Mouse (Mus musculus) limb, embryonic 14.5 days (tissue): ENCODE measurements around the gene Pik3cg. TPM values are rescaled to one million over a fixed set of nuclear protein-coding genes. Genes with fewer than 3 reads are reported as not detected.

Experiments used
- ATAC-seq: fragments of 200-750 bp; cut with Nextera tagmentation; 2 replicates; pipeline ENCODE4 v1.8.0; 2017; ENCODE audit warnings: low read depth, moderate number of reproducible peaks, moderate TSS enrichment; ENCODE audit not compliant: low FRiP score
- DNase-seq: peaks from one replicate; pipeline ENCODE4 v3.0.0-alpha.2; 2015; ENCODE audit warnings: low spot score
- H3K27ac ChIP-seq: fragments of 300-500 bp; sonication (generic); replicated peaks from 2 replicates; pipeline ENCODE4 v1.5.1; 2014; ENCODE audit warnings: low read depth, mild to moderate bottlenecking, low read length, moderate library complexity, mixed read lengths
- H3K27me3 ChIP-seq: fragments of 300-500 bp; sonication (generic); 2 replicates; pipeline ENCODE4 v1.6.1; 2014; ENCODE audit warnings: low read length, mixed read lengths; ENCODE audit not compliant: control insufficient read depth, insufficient read depth
- H3K36me3 ChIP-seq: fragments of 300-500 bp; sonication (generic); 2 replicates; pipeline ENCODE4 v1.6.1; 2014; ENCODE audit warnings: mild to moderate bottlenecking, low read length, moderate library complexity, mixed read lengths; ENCODE audit not compliant: control insufficient read depth, insufficient read depth
- H3K4me1 ChIP-seq: fragments of 300-500 bp; sonication (generic); 2 replicates; pipeline ENCODE4 v1.6.1; 2014; ENCODE audit warnings: antibody characterized with exemption, low read length, mixed read lengths; ENCODE audit not compliant: control insufficient read depth, insufficient read depth
- H3K4me2 ChIP-seq: fragments of 300-500 bp; sonication (generic); replicated peaks from 2 replicates; pipeline ENCODE4 v1.6.1; 2014; ENCODE audit warnings: low read depth, mild to moderate bottlenecking, low read length, moderate library complexity; ENCODE audit not compliant: severe bottlenecking
- H3K4me3 ChIP-seq: fragments of 300-500 bp; sonication (generic); replicated peaks from 2 replicates; pipeline ENCODE4 v1.5.1; 2014; ENCODE audit warnings: low read length
- H3K9ac ChIP-seq: fragments of 300-500 bp; sonication (generic); 2 replicates; pipeline ENCODE4 v1.6.1; 2014; ENCODE audit warnings: mild to moderate bottlenecking, low read depth, low read length, moderate library complexity; ENCODE audit not compliant: severe bottlenecking
- H3K9me3 ChIP-seq: fragments of 300-500 bp; sonication (generic); 2 replicates; pipeline ENCODE4 v1.6.1; 2016; ENCODE audit warnings: low read length; ENCODE audit not compliant: control insufficient read depth
- POLR2A ChIP-seq: fragments of 200-500 bp; IDR thresholded peaks from 2 replicates; pipeline ENCODE4 v1.8.0; 2012; ENCODE audit warnings: inconsistent platforms, mild to moderate bottlenecking, moderate library complexity, borderline replicate concordance; ENCODE audit not compliant: insufficient read depth, insufficient read length; ENCODE audit errors: extremely low read depth
- WGBS: fragments of 180-500 bp; shearing (Covaris S2); extraction: QIAGEN DNeasy Blood & Tissue Kit; methylation state at CpG from one replicate; pipeline ENCODE4 v1.1.7; 2014; 5-methylcytosine and 5-hydroxymethylcytosine counted together
- polyA plus RNA-seq, 2 experiments: library from polyadenylated mRNA; depleted of rRNA in 1 of 2; stranded (reverse) in 1 of 2; unstranded in 1 of 2; fragments of >200 nt; fragmentation: Nextera tagmentation in 1 of 2; extraction: Ambion mirVana in 1 of 2; gene quantifications; 2 replicates each; pipeline versions ENCODE4 v1.2.1 to v1.2.3; 2012 to 2014

Gene Pik3cg
- polyA plus RNA-seq, 2 experiments, result 2.8 to 4.7 TPM

DNA sequence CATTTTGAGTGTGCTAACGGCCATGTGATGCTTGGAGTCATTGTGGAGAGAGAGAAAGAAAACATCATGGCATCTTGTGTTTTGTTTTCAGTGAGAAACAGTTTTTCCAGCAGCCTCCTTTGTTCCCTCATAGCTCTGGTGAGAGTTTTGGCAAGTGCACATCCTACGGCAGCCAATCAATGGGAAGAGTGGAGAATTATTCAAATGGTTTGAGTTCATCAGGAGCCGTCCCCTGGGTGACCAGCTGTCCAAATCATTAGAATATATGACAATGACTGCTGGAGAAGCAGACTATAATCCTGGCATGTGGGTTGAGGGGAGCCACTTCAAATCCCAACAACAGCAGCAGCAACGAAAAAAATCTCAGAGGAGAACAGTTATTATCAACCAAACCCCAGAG lies 2.8 kb upstream of the Pik3cg start:
- H3K9me3 ChIP-seq, result no peaks in the 10 kb centered on the region
- TF ChIP-seq POLR2A, result no peak
- no peak for DNase-seq
- no peak overlapping the region for H3K4me2 ChIP-seq
- H3K27me3 ChIP-seq, result no peaks in the 10 kb centered on the region
- no peaks in the 10 kb centered on the region for H3K4me1 ChIP-seq
- WGBS, result 83% methylated on average over 4 of the region's 4 CpGs
- H3K36me3 ChIP-seq, result no peaks in the 10 kb centered on the region
- no peak overlapping the region for H3K4me3 ChIP-seq
- H3K9ac ChIP-seq, result no peak overlapping the region
- no peak for ATAC-seq
- H3K27ac ChIP-seq, result no peak overlapping the region

DNA sequence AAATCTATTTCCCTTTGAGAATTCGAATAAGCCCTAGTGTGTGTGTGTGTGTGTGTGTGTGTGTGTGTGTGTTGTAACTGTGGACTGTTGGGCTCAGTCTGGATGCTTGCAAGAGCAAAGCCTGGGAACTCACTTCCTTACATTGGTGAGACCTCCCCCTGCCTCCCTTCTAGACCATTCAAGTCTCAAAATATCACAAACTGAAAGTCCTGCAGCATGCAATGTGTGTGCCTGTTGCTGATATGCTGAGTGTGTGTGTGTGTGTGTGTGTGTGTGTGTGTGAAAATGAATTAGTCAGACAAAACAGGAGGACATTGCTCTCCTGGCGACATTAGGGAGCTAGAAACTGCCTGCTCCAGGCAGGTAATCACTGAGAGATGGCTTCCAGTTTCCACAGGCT lies 492 bp upstream of the Pik3cg start:
- ATAC-seq (no peak), DNase-seq (no peak)
- no peak overlapping the region for H3K27ac ChIP-seq
- no peak overlapping the region for H3K4me2 ChIP-seq
- no peak overlapping the region for H3K9ac ChIP-seq
- TF ChIP-seq POLR2A, result no peak
- 73% methylated on average over 2 of the region's 2 CpGs for WGBS
- no peaks in the 10 kb centered on the region for H3K27me3 ChIP-seq
- H3K4me1 ChIP-seq, result no peaks in the 10 kb centered on the region
- no peak overlapping the region for H3K4me3 ChIP-seq
- H3K9me3 ChIP-seq, result no peaks in the 10 kb centered on the region
- no peaks in the 10 kb centered on the region for H3K36me3 ChIP-seq

DNA sequence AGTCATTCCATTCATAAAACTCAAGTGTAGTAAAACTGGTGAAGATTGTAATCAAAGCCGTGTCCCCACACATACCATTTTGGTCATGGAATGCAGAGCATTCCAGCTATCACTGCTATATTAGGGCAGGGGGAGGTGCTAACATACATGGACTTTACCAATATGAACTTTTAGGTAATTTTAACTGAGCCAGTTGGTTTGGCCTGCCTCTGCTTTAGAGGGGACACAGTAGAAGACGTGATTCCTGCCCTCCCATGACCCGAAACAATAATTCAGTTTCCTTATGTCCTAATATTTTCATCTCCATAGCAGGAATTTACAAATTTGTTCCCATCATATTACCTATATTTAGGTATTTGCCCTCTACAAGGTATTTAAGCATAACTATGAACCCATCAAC lies 1.3 kb downstream of the Pik3cg start:
- Histone ChIP-seq H3K9me3 (no peaks in the 10 kb centered on the region), H3K27ac (no peak overlapping the region), H3K4me3 (no peak overlapping the region), H3K36me3 (no peaks in the 10 kb centered on the region), H3K4me2 (no peak overlapping the region), H3K27me3 (no peaks in the 10 kb centered on the region), H3K4me1 (no peaks in the 10 kb centered on the region), H3K9ac (no peak overlapping the region)
- DNase-seq, result no peak
- 68% methylated on average over 3 of the region's 3 CpGs for WGBS
- no peak for ATAC-seq
- TF ChIP-seq POLR2A, result no peak

DNA sequence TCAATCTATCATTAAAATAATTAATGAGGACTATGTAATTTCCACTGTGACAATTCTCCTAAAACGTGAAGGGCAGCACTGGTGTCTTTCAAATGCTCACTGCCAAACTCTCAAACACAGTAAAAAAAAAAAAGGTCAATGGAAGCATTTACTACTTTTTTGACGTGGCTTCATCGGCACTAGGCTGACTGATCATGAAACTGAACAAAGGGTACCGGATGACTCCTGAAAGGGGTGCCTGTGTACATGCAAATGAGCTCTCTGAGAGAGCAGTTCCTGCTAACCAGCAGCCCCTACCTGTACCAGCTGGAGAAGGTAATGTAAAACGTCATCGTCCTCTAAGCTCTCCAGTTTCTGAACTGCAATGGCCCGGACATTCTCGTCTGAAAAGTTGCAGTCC lies 4.8 kb downstream of the Pik3cg start:
- DNase-seq, result no peak
- no peak overlapping the region for H3K4me3 ChIP-seq
- H3K27me3 ChIP-seq, result no peaks in the 10 kb centered on the region
- ATAC-seq, result no peak
- H3K9ac ChIP-seq, result no peak overlapping the region
- WGBS, result 53% methylated on average over 8 of the region's 8 CpGs
- no peak overlapping the region for H3K27ac ChIP-seq
- H3K9me3 ChIP-seq, result no peaks in the 10 kb centered on the region
- H3K4me1 ChIP-seq, result no peaks in the 10 kb centered on the region
- H3K4me2 ChIP-seq, result no peak overlapping the region
- no peak for TF ChIP-seq POLR2A
- no peaks in the 10 kb centered on the region for H3K36me3 ChIP-seq

DNA sequence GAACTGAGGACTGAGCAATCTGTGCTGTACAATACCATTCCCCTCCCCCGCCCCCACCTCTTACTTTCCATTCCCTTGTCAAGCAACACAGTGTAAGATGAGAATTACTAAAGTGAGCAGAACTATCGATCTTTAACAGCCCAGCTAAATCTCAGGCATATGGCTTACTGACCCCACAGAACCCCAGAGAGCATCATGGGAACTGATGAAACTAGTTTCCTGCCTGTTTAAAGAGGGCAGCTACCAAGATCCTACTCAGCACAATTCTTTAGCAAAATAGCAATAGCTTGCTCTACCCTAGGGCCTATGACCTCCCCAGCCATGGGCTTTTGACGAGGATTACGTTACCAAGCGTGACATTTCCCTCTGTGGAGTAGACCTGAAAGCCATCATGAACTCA lies 5.9 kb downstream of the Pik3cg start:
- 81% methylated on average over 5 of the region's 5 CpGs for WGBS
- H3K36me3 ChIP-seq, result no peaks in the 10 kb centered on the region

DNA sequence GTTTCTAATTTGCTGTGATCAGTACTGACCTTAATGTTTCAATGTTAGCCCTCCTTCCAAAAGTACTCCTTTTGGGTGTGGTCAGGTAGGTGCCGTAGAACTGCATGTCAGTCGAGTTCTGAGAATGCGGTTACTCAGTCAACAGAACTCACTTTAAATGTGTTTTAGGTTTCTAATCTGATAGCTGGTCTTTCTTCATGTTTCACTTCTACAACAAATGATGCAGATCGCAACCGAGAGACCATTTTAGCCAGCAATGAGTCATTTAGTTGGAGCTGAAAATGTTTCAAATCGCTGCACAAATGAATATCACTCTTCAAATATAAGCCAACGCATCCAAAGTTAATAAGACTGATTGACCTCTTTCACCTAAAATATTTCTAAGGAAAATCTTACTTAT lies 6.5 kb downstream of the Pik3cg start:
- TF ChIP-seq POLR2A, result no peak
- Histone ChIP-seq H3K27ac (no peak overlapping the region), H3K4me2 (no peak overlapping the region), H3K9me3 (no peaks in the 10 kb centered on the region), H3K4me1 (no peaks in the 10 kb centered on the region), H3K36me3 (no peaks in the 10 kb centered on the region), H3K27me3 (no peaks in the 10 kb centered on the region), H3K9ac (no peak overlapping the region), H3K4me3 (no peak overlapping the region)
- DNase-seq (no peak), ATAC-seq (no peak)
- WGBS, result 94% methylated on average over 7 of the region's 7 CpGs

More for the DNA sequence above, 5.9 kb downstream of the Pik3cg start:
- H3K27ac ChIP-seq, result no peak overlapping the region
- H3K27me3 ChIP-seq, result no peaks in the 10 kb centered on the region
- ATAC-seq (no peak), DNase-seq (no peak)
- H3K4me1 ChIP-seq, result no peaks in the 10 kb centered on the region
- H3K4me2 ChIP-seq, result no peak overlapping the region
- no peak overlapping the region for H3K9ac ChIP-seq
- H3K9me3 ChIP-seq, result no peaks in the 10 kb centered on the region
- H3K4me3 ChIP-seq, result no peak overlapping the region
- TF ChIP-seq POLR2A, result no peak
